Mouse (Mus musculus) A20 (cell line): ENCODE measurements at regions not wholly inside any gene's neighbourhood (a gene's known extent, or its start where the extent isn't known, plus 50 kb on each side); places are given as distances from the start of the nearest gene placed in this dataset.

Experiments
- DNase-seq: peaks from one replicate; pipeline ENCODE4 v3.0.0-alpha.2; 2011; ENCODE audit warnings: low read depth, low spot score

DNA sequence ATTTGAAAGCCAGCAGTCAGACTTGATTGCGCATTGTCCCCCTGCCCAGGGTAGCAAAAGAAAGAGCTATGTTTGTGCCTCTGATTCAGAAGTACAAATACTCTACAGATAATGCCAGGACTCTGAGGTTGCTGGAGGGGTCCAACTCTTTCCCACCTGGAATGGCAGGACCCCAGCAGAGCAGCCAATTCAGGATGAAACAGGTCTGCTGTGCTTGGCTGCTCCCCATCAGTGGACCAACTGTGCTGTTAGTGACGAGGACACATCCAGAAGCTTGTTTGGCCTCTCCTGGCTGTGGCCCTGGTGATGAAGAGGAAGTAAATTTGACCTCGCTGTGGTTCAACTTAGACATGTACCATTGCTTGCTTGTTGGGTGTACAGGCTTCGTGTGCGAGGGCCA, 437.8 kb downstream of the Prdm2 start:
- DNase-seq, result no peak

DNA sequence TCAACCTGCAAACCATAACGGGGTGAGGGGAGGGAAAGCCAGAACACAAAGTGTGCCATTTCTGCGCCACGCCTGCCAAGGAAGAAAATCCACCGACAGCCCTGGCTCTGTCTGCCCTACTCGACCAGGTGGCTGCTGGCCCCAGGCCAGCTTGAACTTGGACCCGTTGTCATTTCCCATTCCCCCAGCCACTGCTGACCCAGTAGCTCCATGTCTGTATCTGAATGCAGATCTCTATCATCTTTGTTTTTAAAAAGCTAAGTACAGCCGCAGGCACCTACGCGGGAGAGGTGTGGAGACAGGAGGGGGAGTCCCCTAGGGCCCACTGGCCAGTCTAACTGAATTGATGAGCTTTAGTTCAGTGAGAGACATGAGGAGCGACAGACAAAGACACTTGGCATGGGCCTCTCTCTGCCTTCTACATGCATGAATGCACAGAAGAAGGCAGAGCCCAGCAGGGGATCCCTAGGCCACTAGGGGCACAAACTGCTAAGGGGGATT, 439.1 kb downstream of the Prdm2 start:
- DNase-seq, result no peak

DNA sequence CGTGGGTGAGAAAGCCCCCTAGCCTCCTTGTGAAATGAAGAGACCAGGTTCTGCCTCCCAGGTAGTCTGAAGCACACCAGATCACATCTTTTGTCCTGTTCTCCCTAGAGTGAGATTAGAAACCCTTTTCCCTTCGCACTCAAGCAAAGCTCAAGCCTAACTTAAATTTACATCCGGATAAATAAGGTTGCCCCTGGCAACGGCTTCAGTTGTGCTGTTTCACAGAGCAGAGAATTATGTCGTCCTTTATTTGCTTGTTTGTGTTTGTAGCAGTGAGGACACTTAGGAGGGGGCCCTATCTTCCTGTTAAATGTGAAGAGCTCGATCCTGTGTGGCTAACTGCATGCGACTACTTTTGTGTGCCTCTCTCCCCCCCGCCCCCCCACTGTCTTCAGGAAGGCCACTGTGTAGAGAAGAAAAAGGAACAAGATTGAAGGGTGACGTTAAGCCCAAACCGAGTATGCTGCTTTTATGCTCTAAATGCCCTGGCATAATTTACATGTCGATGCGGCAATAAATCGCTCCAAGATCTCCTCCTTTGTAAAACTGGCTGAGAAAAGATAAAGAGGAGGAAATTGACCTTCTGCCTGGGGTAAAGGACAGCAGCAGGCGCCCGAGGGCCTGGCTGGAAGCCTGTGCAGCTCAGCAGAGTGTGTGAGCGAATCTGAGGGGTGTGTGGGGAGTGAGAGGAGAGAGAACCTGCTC, 439.9 kb downstream of the Prdm2 start:
- DNase-seq, result no peak

DNA sequence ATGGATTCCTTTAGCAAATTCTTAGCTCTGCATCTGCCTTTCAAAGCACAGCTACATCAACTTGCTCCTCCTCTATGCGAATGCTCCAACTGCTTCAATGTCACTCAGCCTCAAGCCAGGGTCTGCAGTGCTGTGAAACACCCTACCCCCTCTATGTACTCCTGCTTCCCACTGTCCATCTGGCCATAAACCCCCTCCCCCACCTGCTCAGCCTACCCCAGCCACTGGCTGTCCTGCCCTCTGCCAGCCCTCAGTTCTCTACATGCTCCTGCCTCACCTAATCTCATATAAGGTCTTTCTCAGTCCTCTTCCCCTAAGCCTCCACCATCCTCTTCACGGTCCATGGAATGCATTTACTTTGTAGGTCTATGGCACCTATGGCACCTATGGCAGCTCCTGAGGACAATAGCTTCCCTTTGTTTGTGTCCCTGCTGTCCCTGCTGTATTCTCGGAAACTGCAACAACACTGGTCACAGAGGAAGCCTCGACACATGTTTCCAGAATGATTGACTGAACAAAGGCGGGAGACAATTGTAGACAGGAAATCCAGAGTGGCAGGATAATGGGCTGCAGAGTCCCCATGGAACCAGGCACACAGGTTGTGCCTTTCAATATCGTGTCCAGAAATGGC, 441.2 kb downstream of the Prdm2 start:
- DNase-seq, result no peak

DNA sequence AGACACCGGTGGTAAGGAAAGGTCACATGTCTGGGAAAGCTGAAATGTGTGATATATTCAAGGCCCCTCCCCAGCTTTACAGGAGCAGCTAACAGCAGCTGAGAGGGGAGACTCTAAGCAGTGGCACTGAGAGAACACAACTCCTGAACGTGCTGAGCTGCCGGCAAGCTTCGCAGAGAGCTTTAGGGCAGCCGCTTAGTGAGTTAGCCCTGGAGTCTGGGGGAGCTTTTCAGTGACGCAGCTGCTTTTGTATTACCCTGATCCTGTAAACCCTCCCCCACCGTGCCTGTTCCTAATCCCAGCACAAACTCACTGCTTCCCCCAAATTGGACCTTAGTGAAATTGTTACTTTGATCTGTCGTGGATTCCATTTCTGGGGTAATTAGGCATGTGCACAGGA, 442.6 kb downstream of the Prdm2 start:
- DNase-seq, result no peak

DNA sequence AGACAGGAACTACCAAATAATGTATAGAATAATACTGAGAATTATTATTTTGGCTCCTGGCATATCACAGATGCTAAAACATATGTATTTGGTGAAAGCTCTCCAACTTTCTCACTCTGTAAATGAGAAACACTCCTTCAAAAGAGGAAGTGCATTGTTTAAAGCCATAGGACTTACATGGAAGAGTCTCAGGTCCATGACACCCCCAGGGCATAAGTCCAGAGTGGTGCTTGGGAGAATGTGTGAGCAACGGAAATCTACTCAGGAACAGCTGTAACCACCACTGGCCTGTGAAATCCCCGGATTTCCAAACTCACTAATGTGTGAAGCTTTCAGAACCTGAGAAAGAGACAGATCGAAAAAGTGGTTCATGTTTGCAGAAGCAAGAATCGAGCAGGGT, 445.1 kb downstream of the Prdm2 start:
- DNase-seq, result no peak

DNA sequence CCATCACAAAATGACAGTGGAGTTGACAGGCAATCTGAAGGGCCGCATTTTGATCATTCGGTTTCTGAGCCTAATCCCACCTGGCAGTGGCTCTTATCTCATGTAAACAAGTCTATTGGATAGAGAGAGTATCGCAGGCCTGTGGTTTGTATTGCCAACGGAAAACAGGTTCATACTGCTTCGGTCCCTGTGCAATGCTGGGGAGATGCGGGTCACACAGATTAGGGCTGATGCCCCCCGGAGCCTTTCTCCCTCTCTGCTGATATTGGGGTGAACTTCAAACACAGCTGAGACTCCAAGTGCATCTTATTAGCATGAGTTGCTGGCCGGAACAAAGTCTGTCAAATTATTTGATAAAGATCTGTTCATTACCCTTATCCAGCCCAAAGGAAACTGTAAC, 451.2 kb downstream of the Prdm2 start:
- no peak for DNase-seq

DNA sequence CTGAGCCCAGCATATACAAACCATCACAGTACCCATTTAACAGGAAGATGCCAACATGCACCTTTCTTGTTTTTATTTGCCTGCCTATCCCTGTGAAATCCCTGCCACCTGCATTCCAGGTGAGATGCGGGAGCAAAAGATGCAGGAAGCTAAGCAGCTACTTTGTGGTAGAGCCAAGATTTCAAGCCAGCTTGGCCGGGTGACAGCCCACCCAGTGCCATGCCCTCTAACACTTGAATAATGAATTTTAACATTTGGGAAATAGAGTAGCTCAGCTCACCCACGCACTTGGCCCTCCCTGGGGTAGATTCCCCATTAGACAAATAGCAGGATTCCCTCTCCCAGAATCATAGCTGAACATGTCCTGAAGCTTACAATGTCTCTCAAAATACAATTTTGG, 454.7 kb downstream of the Prdm2 start:
- no peak for DNase-seq

DNA sequence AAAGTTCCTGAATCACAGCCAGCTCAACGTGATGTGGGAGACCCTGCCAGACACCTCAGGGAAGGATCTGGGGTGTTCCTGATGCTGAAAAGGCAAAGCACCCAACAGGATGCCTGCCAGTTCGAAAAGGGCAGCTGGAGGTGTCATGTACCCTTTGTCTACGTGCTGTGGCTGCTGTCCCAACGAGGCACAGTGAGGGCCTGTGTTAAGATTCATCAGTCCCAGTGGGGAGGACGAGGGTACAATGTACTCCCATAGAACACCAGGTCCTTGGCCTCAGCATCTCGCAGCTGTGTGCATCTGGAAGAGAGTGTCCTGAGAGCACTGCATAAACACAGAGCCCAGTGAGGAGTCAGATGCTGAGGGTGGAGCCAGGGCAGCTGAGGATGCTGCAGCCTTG, 456.5 kb downstream of the Prdm2 start:
- no peak for DNase-seq

DNA sequence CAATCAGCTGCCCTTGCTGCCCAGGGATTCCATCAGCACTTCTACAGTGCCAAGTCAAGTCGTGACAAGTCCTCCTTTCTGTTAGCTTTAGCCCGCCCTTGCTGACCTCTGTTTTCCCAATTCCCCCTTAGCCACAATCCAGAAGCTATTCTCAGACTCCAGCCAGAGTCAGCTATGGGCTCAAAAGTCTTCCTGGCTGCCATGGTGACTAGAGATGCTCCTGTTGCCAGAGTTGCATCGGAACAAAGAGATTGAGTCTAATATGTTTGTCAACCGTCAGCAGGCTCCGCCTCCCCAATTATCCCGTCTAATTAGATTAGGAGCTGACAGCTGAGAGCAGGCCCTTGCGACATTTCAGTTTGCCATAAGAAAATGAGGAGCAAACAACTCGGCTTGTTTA, 462.9 kb downstream of the Prdm2 start:
- DNase-seq, result no peak

DNA sequence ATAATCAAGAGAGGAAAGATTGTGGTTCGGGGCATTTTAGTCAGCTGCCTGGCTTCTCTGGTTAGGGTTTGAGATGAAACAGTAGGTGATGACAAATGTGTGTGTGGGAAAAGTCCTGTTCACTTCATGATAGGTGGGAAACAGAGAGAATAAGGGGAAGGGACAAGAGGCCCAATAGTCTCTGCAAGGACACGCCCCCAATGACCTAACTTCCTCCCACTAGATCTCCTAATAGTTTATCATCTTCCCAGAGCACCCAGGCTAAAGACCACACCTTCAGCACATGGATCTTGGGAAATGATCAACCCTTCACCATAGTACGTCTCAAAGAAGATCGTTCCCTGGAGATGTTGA, 484.3 kb upstream of the Kazn start:
- no peak for DNase-seq

DNA sequence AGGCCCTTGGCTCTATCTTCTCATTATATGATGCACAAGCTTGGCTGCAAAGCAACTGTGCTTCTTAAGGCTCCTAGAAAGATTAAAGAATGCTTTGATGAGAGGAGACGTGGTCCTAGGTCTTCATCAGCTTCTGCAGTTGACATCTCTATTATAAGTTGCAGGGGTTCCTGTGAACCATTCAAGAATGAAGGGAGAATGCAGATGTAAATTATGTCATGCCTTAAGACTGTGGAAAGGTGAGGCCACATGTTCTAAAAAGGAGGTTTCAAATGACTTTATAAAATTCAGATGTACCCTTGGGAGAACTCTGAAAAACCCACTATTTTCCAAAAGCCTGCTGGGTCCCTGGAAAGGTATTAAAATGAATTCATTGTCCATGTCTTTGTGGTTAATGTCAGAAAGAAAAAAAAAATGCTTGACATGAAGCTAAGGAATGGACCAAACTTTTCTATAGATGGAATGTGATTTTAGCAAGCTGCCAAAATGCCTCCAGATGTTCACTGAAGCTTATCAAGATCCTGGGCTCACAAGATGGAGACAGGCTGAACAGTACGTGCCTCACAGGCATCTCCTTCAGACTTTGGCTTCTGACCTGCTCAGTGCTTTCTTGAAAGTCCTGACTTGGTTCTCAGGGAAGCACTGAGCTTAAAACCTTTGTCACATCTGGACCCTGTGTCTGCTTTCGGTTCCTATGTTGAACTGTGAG, 483.8 kb upstream of the Kazn start:
- DNase-seq, result no peak

DNA sequence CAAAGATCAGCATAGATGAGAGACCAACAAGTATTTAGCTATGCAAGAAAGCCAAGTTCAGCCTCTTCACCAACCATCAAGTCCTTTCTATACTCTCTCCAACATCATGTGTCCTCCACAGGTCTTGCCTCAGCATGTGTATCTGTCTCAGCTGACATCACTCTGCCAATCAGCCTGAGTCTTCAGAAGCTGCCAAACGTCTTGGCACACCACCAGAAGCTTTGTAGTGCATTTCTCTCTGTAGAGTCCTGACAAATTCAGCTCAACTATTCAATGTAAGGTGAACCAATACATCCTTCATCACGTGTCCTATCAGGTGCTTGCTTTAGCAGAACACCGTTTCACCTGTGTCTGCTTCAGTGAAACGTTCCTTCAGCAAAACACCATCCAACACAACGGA, 462.4 kb upstream of the Kazn start:
- DNase-seq, result no peak

DNA sequence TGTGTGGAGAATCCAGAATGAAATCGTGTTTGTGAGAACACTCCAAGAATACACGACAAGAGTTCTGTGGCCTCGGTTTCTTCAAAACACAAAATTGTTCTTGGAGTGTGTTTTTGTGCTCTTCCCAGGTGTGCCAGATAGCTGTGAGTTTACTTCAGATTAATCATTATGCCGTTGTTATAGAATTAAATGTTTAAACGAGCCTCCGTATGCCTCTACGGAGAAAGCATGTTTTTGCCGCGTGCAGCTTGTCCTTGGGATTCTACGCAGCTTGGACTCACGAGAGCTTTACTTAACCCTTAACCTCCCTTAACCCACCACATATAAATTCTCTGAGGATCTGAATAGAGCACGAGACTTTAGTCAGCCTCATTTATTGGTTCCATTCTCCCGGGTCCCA, 455.7 kb upstream of the Kazn start:
- DNase-seq, result no peak

DNA sequence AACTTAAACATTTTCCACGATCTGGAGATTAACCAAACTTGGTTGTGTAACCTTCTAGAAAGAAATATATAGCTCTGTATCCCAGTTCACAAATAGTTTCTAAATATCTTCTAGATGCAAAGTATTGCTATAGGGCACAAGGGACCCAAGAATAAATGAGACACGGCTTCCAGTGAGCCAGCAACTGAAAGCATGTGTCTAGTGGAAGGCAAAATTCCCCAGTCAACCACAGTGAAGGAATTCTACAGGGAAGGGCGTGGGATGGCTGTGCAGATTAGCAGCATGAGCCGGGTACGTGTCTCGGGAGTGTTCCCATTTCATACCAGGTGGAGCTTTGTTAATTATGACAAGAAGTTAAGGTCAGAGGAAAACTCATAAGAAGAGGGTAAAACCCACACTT, 449.0 kb upstream of the Kazn start:
- DNase-seq, result no peak

DNA sequence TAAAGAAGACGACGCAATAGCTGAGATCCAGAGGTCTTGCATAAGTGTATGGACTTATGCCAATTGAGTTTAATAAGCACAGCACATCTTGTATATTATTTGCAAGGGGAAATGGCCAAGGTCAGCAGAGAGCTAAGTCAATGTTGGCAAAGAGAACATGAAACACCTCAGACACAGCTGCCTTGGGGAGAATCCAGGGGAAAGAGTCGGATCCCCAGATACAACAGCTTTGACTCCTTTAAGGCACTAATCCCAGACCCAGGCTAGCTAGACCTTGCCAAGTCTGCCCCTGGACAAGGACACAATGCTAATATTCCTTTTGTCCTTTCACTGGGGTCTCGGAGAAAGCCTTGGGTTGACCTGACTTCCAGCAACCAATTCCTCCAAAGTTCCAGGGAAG, 438.2 kb upstream of the Kazn start:
- no peak for DNase-seq

DNA sequence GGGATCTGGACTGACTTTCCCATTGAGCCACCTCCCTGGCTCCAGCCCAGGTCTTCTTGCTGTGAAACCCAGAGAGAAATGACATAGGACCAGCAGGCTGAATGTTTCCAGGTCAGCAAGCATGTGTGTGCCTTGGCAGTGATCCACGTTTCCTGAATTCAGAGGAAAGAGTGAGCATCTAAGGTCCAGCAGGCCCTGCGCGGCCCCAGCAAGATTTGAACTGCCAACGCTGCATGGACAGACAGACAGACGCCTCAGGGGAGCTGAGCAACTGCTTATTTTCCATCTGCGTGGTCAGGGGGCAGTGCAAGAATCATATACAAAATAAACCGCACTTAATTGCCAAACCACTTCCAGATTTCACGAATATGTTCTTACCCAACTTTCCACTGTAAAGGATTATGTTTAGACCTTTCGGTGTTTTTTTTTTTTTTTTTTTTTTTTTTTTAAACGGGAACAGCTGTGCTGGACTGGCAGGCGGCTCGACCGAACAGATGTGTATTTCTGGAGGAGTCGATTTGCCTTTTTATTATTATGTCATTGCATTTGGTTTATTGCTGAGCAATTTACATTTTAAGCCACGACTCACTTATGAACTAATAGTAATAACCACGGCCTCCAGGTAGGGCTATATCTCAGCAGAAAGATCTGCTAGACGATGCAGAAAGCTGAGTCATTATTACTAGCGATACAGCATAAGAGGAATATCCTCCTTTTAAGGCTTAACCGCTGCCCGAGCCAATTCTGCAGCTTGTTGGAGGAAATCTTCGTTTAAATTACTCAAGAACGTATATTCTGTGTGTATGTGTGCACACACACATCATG, 435.7 kb upstream of the Kazn start:
- no peak for DNase-seq

DNA sequence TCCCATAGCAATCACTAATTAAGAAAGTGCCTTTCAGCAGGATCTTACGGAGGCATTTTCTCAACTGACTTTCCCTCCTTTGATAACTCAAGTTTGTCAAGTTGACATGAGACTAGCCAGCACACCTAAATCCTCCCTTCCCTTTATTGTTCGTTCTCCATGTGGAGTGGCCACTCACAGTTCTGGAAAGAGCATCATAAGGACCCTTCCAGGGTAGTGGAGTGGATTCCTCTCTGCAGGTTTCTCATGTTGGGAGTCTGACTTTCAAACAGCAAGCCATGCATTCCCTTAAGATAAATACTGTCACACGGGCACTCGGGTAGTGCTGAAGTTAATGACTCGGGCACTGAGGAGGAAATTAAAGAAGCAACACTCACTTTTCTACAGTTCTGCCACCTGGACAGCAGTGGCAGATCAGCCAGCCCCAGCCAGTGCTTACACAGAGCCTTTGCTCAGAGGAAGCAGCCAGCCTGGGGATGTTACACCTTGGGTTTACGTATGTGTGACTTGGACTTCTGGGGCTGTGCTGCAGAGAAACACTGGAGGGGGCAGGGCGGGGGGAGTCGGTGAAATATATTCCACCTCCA, 432.8 kb upstream of the Kazn start:
- DNase-seq, result no peak

DNA sequence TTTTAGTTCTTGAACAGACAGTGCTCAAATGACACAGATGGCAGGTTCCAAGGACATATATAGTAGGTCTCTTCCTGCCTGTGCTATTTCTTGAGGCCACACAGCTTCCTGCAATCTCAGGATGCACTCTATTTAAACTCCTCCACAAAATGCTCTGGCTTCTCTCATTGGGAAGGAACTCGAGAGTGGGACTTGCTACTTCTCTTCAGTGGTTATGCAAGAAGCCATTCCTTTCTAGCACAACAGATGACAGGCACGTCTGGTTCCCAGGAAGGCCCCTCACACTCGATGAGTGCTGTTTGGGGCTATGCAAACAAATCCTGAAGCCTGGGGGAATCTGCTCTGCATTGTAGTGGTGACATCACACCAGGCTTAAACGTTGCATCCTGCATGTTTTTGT, 425.6 kb upstream of the Kazn start:
- no peak for DNase-seq

DNA sequence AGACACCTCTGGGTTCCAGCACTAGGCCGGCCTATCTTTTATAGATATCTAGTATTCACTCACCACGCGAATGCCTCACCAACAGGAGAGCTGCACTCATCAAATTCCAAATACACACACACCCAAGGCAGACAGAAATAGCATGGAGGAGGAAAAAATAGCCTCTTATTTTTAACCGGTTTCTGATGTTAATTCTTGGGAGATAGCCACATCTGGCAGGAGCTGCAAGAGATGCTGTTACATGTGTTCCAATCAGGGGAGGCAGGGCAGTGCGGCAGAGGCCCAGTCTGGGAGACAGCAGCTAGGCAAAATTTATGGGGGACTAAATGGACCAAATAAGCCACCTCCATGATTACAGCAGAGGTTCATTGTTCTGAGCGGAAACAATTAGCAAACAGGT, 419.0 kb upstream of the Kazn start:
- DNase-seq, result no peak

DNA sequence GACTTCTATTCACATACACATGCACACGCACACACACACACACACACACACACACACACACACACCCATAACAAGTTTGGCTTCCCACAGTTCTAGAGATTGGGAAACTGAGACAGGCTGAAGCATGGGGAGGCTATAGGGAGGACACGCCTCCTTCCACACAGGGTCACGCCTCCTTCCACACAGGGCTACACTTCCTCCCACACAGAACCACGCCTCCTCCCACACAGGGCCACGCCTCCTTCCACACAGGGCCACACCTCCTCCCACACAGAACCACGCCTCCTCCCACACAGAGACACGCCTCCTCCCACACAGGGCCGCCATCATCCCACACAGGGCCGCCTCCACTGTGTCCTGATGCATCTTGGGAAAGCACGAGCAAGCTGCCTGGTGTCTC, 401.9 kb upstream of the Kazn start:
- peak; percentile 13 for DNase-seq

DNA sequence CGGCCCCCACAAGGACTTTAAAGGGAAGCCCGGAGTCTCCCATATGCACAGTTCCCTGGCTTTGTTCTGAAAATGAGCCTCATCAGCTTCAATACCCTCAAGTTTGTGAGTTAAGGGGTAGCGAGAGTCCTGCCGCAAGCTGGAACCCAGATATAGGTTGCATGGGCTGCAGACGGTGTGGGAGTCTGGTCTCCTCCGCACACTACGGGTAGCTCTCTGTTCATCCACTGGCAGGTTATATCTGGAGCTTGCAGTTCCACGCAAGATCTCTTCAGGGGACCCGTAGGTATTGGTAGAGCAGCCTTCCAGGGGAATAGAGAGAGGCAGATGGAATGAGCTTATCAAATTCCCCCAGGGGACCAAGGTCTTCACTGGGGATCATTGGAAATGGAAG, 400.1 kb upstream of the Kazn start:
- DNase-seq, result no peak
